13 mouse cellular contexts compared by ENCODE assay signal in the genomic region with DNA sequence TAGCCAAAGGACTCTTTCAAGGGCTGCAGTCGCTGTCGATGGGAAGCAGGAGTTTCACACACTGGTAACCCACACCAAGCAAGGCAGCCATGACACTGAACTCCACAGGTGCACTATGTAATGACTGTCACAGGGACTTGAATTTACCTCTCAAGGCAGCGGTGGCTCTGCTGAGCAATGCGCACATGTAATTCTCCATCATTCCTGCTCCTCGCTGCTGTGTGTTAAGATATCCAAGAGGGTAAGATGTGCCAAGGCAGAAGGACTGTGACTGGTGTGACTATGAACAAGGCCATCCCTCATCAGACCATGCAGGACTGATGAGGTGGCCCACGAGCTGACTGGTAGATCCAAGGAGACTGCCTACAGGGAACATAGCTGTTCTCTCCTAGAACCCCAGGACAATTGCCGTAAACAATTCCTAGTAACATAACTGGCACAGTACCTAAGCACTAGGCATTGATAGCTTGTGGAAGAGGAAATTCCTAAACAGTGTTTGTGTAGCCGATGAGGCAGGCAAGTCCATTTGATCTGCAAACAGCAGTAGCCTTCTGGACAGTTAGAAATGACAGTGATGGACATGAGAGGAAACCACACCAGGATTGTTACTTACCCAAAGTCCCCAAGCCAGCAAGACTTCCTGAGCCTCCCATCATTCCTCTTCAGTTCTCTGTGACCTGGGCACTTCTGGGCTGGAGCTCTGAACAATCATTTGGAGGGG.
DNase-seq lines count a peak whose midpoint lies in the region.
"Had no signal": no experiment of that assay in that cellular context is flagged by ENCODE, and none has a peak within 500 bp of the region (broad histone marks: within the 10 kb centered on the region; RNA-seq: fewer than 3 reads in every experiment).

No protein-coding gene starts in this region.

- DNase-seq in gastrocnemius, postnatal 10 days: peak; percentile 0
- DNase-seq in gastrocnemius, postnatal 4 days (ENCODE audit: low spot score in 2 of 2): no peak
- DNase-seq in kidney, postnatal 10 days: peak; percentile 3
- DNase-seq in kidney, adult 18-20 months: no peak
- DNase-seq in lung, postnatal 10 days: peak; percentile 32
- no peak for DNase-seq in lung, postnatal 4 days
- DNase-seq in lung, postnatal 25 days (ENCODE audit: low spot score): peak; percentile 55
- no peak for DNase-seq in left cerebral cortex, adult 8-10 months (ENCODE audit: low spot score in 2 of 2)
- DNase-seq: adrenal gland, postnatal 14 days; cerebellum, adult 11-12 months; cerebellum, adult 9-10 months; cerebellum, postnatal 36 days; heart, postnatal 14 days had no signal

Comparison
In these comparisons a context has a peak if more than half of its experiments do, and no peak if none do; other contexts are left out.
1. DNase-seq: peak in gastrocnemius, postnatal 10 days (single experiment), kidney, postnatal 10 days (single experiment), lung, postnatal 10 days (single experiment) and lung, postnatal 25 days (single experiment); none in gastrocnemius, postnatal 4 days (0 of 2), kidney, adult 18-20 months (single experiment), lung, postnatal 4 days (0 of 2) and left cerebral cortex, adult 8-10 months (0 of 2).